Mouse (Mus musculus) CH12.LX (cell line): ENCODE data around the gene Ubald2.

ENCODE experiments used
- CTCF ChIP-seq, 2 experiments: IDR thresholded peaks in 1 of 2; conservative IDR thresholded peaks in 1 of 2; 2 replicates each; pipeline ENCODE4 v1.5.1; 2011 to 2012; ENCODE audit warnings: low read depth in 2 of 2, low read length in 2 of 2, improper control_type of control experiment in 1 of 2, inconsistent platforms in 1 of 2, mild to moderate bottlenecking in 1 of 2, moderate library complexity in 1 of 2
- EP300 ChIP-seq: IDR thresholded peaks from 2 replicates; pipeline ENCODE4 v1.6.1; 2011; ENCODE audit warnings: low read length, improper control_type of control experiment
- GABPA ChIP-seq: IDR thresholded peaks from 2 replicates; pipeline ENCODE4 v1.6.1; 2012; ENCODE audit warnings: low read depth, low read length, improper control_type of control experiment, inconsistent platforms; ENCODE audit not compliant: insufficient replicate concordance
- HCFC1 ChIP-seq: IDR thresholded peaks from 2 replicates; pipeline ENCODE4 v1.6.1; 2012; ENCODE audit warnings: low read depth, mild to moderate bottlenecking, inconsistent platforms, low read length, improper control_type of control experiment
- MAFK ChIP-seq: IDR thresholded peaks from 2 replicates; pipeline ENCODE4 v1.6.1; 2011; ENCODE audit warnings: low read length, improper control_type of control experiment; ENCODE audit not compliant: insufficient replicate concordance
- MAX ChIP-seq: IDR thresholded peaks from 2 replicates; pipeline ENCODE4 v1.6.1; 2011; ENCODE audit warnings: low read length, improper control_type of control experiment
- MEF2A ChIP-seq: IDR thresholded peaks from 2 replicates; pipeline ENCODE4 v1.6.1; 2014; ENCODE audit warnings: low read depth, mild to moderate bottlenecking, inconsistent platforms, low read length, improper control_type of control experiment, borderline replicate concordance
- MXI1 ChIP-seq: IDR thresholded peaks from 2 replicates; pipeline ENCODE4 v1.6.1; 2011; ENCODE audit warnings: mild to moderate bottlenecking, low read depth, low read length, improper control_type of control experiment
- MYC ChIP-seq: IDR thresholded peaks from 2 replicates; pipeline ENCODE4 v1.6.1; 2011; ENCODE audit warnings: low read depth, mild to moderate bottlenecking, improper control_type of control experiment, low read length
- POLR2A ChIP-seq: IDR thresholded peaks from 2 replicates; pipeline ENCODE4 v1.6.1; 2011; ENCODE audit warnings: low read depth, mild to moderate bottlenecking, improper control_type of control experiment, low read length
- TBP ChIP-seq: conservative IDR thresholded peaks from 2 replicates; pipeline ENCODE4 v1.6.1; 2011; ENCODE audit warnings: low read depth, low read length, improper control_type of control experiment
- TCF12 ChIP-seq: IDR thresholded peaks from 2 replicates; pipeline ENCODE4 v1.6.1; 2014; ENCODE audit warnings: low read depth, mild to moderate bottlenecking, inconsistent platforms, low read length, improper control_type of control experiment
- ZNF384 ChIP-seq: IDR thresholded peaks from 2 replicates; pipeline ENCODE4 v1.6.1; 2012; ENCODE audit warnings: low read depth, low read length, improper control_type of control experiment, inconsistent platforms

DNA sequence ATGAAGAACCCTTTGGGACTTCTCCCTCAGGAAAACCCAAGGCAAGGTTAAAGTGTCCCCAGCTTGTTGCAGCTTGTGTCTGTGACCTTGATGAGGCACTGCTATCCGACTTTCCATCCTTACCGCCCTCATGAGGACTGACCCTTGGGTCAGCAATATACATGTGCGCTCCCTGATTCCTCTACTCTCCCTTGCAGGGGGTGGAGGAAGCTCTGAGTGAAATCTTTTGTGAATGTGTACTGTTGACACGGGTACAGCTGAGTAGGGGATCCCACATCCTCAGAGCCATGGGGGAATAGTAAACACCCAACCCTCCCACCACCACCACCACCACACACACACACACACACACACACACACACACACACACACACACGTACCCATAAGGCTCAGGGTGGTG is 29.4 kb downstream of the Ubald2 start:
- TF ChIP-seq EP300 (no peak), MXI1 (no peak), TBP (no peak), TCF12 (no peak), POLR2A (no peak), MYC (no peak), MAX (no peak), HCFC1 (no peak), ZNF384 (no peak), CTCF (conservative IDR thresholded peaks at IDR 0.05 in 1 of 2, IDR thresholded peaks at IDR 0.05 in 1 of 2; ENCODE audit: low read depth in 2 of 2, low read length in 2 of 2) (no peak), GABPA (no peak), MAFK (no peak), MEF2A (no peak)
